Mouse (Mus musculus) spleen, adult 18-20 months (tissue): ENCODE data around the gene Stx19.

Experiments
- DNase-seq, 2 experiments: peaks; one replicate each; pipeline ENCODE4 v3.0.0; 2022; ENCODE audit warnings: mixed read lengths in 2 of 2

Gene Stx19

DNA sequence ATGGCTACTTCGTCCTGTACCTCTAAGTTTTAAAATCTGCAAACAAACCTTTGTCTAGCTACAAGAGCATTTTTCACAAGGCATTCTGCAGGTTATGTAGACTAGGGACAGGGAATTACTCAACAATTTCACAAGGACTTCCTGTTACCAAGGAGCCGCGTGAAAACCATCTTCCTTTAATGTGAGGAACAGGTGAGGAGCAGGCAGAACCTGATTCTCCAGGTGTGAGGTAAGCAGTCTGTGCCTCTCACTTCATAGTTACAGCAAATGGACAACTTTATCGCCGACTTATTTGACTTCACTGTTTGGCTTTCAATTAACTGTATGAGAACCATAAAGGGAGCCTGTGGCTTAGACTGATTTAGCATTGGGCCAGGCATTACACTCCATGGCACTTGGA is at the start of gene Stx19:
Stx19 (plus strand) TSS at position 186 of the 400 bp plus-strand sequence.
- no peak for DNase-seq

DNA sequence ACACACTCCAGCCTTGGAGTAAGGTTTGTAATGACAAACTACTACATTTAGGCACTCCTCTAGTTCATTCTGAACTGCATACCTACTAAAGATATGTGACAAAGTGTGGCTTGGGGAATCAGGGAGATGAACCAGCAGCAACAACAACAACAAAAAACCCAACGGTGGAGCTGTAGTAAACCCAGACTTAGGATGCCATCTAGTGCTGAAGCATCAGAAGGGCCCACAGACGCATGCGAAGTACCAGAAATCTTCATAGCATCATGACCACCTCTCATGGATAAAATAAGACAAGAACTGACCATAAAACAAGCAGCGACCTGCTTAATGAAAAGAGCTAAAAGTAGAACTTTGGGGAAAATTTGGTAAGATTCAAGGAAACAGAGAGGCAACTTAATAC is 41.0 kb upstream of the Stx19 start:
- DNase-seq = no peak

GRCm38 (mm10) chr16:62776034-62776433 is 38.4 kb upstream of the Stx19 start:
- DNase-seq = no peak

- no peak for DNase-seq
These were observed 36.2 kb upstream of the Stx19 start for GRCm38 (mm10) chr16:62778282-62778681.

GRCm38 (mm10) chr16:62782229-62782628 is 32.2 kb upstream of the Stx19 start:
- no peak for DNase-seq

DNA sequence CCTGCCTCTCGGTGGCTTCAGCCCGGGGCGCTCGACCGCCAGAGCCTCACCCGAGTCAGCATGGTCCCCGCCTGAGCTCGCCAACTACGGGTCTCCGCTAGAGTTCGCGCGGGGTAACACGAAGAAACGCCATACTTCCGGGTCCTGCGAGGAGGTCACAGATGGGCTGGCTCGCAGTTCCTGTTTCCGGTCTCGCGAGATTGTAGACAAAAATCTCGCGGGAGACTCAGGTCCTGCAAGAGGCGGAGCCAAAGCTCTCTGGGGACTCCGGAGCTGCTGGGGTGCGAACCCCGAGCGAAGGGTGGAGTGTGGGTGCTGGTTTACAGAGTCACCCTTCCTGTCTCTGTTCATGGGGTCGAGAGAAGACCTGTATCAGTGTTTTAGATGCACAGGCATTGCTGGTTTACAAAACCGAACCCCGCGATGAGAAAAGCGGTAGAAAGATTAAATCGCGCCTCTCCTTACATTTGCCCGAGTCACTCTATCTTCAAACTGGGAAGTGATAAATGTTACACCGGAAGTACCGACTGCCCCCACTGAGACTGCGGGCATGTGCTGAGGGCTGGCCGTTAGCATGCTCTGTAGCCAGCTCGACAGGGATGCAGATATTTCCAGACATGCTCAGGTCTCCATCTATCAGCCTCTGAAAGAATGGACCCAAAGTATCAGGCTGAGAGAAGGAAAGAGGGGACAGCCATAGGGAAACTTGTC is 27.7 kb upstream of the Stx19 start, which contains the start of gene Nsun3:
Nsun3 (minus strand) TSS at position 198 of the 711 bp plus-strand sequence.
- peak; percentile 83 to 85 for DNase-seq

GRCm38 (mm10) chr16:62796608-62797007 is 17.9 kb upstream of the Stx19 start:
- DNase-seq = no peak

DNA sequence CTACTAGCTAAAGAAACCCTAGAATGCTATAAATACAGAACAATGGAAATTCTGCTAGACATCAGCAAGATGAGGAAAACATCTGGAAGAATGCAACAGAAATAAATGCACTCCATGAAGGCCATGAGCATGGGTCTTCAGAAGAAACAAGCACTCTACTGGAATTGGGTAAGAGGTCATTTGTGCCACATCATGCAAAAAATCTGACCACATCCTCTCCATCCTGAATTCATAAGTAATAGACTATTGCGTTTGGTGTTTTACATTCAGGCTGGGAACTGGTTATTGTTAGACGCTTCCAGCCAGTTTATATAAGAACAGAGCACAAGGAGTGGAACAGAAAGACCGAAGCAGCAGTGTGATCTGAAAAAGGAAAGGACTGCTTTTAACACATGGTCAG is 15.7 kb upstream of the Stx19 start:
- DNase-seq = no peak

DNA sequence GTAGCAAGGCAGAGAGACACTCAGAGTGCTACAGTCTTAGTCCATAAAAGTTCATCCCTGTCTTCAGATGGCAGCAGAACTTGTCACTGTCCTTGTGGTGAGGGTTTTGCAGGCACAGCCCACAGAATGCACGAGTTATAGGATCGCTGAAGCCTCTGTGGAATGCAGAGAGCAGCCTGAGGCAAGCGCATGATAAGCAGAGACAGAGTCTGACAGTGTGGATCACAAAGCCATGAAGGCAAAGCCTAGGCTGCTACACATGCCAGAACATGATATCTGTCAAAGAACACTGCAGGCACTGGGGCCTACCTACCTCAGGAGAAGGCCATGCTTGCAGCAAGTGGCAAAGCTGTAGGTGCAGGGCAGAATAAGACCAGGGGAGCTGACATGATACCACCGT is 15.1 kb upstream of the Stx19 start:
- DNase-seq = no peak

DNA sequence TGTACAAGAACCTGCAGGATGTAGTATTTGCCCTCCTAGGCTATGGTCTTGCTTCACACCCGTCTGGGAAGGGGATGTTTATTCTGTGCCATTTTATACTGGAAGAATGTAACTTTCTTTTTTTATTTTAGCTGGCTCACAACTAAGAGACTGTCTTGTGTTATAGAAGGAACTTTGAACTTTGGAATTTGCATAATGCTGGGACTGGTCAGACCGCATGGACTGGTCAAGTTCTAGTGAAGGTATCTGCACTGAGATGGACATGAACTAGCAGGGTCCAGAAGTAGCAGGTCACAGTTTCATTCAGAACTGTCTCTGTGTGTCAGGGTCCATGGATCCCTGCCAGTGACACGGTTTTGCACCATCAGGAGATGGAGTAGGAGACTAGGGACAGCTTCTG is 14.6 kb upstream of the Stx19 start:
- DNase-seq = no peak

- no peak for DNase-seq
These were observed 9.9 kb upstream of the Stx19 start for GRCm38 (mm10) chr16:62804621-62805020.

DNA sequence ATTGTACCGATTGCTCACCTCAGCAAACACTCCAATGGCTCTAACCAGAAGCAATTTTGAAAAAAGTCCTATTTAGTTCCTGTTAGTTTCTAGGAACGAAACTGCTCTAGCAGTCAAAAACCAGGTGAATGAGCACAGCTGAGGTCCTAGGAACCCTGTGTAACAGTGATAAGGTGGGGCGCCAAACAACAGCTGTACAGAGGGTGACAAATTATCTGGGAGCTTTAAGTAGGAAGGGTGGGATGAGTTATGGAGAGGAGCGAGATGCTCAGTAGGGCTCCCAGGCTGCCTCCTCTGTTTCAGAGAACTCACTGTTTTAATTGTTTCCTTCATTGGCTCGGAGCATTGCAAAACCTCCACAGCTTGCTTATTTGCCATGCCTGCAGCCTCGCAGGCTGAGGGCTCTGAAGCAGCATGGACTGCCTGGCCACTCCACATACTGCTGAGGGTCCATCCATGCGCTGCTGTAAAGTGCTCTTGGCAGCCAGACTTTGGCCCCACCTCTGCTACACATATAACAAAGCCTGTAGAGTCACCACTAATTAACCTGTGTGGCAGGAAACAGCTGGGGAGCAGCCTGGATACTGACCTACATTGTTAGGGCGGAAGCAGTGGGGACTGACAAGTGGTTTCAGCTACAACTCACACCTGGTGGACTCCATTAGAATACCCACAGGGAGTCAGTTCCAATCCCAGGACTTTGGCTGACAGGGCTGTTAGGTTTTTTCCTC is 7.1 kb upstream of the Stx19 start:
- DNase-seq = no peak

DNA sequence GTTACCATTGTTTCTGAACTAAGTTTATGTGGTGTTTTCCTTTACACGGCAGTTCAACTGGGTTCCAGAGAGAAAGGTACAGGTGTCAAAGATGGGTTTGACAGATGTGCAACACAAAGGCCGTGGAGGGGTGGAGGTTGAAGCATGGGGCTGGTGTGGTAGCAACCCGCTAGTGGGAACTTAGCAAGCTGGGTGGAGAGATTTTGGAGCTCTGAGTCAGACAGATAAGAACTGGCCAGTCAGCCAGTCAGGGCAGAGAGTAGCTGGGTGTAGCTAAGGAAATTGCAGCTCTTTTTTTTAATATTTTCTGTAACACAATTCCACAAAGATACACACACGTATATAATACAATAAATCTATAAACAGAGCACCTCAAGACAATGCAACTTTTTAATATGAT is 3.6 kb upstream of the Stx19 start:
- no peak for DNase-seq

DNA sequence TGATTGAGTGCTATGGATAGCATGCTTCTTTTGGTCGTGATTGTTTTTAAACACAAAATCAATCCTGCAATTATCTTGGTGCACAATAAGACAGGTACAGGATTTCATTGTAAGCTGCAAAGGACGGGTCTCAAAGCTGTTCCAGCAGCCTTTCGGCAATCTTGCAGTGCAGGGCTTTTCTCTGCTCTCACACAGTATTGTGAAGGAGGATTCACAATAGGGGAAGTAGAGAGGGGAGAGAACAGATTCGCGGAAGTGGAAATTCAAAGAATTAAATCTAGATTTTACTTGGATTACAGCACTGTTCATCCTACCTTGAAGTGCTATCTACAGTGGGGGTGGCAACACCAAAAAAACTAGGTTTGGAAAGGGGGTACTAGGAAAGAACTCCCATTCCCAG is 686 bp upstream of the Stx19 start:
- no peak for DNase-seq

DNA sequence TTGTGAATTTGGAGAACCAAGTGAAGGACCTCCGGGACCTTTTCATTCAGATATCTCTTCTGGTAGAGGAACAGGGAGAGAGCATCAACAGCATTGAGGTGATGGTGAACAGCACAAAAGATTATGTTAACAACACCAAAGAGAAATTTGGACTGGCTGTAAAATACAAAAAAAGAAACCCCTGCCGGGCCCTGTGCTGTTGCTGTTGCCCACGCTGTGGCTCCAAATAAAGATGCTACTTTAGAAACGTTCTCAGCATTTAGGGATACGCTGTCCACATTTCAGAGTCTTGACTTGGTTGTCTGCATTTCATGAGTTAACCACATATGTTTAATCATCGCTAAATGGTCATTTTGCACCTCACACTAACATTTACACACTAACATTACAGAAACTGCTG is 8.0 kb downstream of the Stx19 start:
- no peak for DNase-seq

DNA sequence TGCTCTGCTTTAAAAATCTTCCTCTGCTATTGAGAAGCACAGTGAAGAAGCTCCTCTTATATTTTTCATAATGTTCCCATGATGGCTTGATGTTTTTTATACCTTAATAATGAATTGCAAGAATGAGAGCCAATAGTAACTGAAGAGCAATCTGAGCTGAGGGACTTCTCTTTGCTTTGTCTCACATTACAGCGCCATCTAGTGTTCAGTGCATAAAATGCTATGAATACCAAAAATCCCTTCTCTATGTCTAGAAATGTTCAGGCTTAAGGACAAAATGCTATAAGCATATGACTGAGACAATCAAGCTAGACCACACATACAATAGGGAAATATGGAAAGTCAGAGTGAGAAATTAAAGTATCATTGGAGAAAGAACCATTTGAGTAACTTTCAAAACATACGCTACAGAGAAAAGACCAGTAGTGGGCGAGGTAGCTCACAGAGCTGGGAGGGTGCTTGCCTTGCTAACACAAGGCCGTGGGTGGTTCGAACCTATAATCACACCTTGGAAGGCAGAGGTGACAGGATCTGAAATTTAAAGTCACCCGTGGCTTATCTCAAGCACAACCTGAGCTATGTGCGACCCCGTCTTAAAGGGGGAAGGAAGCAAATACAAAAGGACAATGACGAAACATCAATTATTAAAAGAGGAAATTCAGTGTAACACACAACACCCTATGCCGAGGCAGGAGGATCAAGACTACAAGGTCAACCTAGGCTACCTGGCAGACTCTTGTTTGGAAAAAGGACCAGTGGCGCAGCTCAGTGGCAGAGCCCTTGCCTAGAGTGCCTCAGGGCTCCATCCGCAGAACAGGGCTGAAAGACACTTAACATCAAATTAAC is 11.9 kb downstream of the Stx19 start:
- no peak for DNase-seq

- DNase-seq = no peak
These were observed 17.6 kb downstream of the Stx19 start for GRCm38 (mm10) chr16:62832027-62832426.

DNA sequence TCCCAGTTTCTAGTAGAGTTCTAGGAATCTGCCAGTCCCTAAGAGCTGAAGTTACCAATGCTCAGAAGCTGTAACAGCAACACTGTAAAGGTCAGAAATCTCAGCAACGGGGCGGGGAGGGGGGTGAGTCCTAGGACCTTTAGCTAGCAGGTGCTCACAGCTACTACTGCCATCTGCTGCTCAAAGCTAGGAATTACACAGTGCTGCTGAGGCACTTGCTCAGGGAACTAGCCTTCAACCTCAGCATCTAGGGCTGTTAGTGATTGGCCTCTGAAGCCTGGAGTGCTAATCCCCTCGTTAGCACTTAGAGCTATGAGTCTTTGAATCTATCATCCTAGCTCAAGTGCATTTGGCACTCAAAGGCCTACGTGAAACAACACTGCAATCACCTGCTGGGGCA is 18.0 kb downstream of the Stx19 start:
- DNase-seq = peak in 1 of 2 experiments; percentile 35

DNA sequence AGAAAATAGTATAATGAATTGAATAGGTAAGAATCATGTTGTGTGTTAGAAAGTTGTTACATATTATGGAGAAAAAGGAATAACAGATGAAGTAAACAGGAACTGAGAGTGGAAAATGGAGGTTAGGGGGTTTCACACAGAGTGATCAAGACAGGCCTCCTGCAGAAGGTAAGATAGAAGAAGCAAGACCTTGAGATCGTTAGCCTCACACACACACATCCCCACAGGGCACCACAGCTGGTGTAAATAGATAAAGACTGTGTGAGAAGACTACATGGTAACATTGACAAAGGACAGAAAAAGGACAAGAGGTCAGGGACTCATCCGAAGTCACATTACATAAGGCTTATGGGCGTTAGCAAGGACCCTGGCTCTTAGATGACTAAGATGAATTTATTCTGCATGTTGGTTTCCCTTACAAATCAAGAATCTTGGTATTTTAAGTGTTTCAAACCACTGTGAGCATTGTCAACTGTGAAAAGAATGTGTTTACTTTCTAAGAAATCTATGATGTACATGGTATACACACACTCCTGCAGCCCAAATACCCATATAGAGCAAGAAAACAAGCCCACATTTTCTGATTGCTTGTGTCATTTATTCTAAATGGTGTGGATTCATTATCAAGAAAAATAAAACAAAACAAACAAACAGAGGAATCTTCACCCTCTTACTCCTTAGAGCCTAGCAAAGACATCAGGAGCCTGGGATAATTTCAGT is 19.7 kb downstream of the Stx19 start:
- no peak for DNase-seq

DNA sequence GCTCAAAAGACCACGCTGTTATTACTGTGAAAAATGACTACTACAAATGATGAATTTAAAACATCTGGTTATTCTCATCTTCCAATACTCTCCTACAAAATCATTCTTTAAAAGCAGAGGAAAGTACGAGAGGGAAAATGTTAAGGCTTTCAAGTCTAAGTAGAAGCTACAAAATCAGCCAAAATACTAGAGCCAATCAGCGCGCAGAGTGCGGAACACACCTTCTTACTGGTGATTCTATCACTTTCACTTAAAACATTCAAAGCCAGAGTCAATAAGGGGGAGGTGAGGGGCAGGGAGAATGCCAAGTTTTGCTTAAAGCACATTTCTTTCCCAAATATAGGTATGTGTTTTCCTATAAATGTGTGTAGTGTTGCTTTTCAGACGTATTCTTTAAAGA is 30.9 kb downstream of the Stx19 start:
- DNase-seq = no peak

DNA sequence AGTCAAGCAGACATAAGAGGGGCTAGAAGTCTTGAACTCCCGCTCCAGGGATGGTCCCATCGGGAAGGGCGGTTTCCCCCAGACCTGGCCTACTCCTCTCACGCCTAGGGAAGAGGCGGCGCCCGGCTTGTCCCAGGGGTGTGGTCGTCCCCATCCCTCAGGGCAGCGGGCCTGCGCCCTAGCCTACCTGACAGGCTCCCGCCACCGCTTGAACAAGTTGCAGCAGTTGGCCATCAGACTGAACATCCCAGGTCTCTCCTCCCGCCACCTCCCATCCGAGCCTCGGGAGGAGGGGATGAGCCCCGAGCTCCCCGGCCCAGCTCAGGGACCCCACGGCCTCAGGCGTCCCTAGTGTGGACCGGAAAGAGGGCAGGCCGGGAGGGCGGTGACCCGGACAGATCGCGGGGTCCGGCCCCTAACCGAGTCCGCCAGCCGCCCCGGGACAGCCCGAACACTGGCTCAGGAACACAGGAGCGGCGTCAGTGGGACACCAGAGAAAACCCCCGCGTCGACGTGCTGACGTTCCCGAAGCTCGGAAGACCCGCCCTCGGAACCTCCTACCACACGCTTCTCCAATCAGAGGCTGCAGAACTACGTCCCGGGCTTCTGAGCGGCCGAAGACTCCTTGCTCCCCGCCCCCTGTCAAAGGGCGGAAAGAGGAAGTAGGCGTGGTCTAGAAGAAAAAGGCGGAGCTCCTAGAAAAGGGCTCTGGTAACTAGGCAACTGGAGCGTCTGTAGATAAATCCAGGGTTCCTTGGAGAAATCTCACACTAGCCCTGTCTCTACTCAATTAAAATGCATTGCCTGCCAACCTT is 32.2 kb downstream of the Stx19 start, which contains the start of gene Arl13b:
Arl13b (minus strand) TSS at position 543 of the 815 bp plus-strand sequence.
- DNase-seq = peak; percentile 82 to 85
